Mouse (Mus musculus): ENCODE data around the gene Cnot6.
A peak's percentile ranks its signal among the peaks of the same experiment; 100 is the strongest.

Gene Cnot6

GRCm38 (mm10) chr11:49712555-49713335 is at the start of gene Cnot6:
Gene Cnot6, minus strand, starts transcription at chr11:49712723.
- DNase-seq (ENCODE audit: low spot score): peak; percentile 98

GRCm38 (mm10) chr11:49761130-49761529 is 48.6 kb upstream of the Cnot6 start:
- no peak for DNase-seq (ENCODE audit: low spot score)

GRCm38 (mm10) chr11:49758096-49758495 is 45.6 kb upstream of the Cnot6 start:
- no peak for DNase-seq (ENCODE audit: low spot score)

- peak; percentile 62 for DNase-seq (ENCODE audit: low spot score)
These were observed 42.6 kb upstream of the Cnot6 start for GRCm38 (mm10) chr11:49754958-49755665.

GRCm38 (mm10) chr11:49746756-49747155 is 34.2 kb upstream of the Cnot6 start:
- DNase-seq (ENCODE audit: low spot score): no peak

- no peak for DNase-seq (ENCODE audit: low spot score)
These were observed 33.3 kb upstream of the Cnot6 start for GRCm38 (mm10) chr11:49745839-49746238.

- no peak for DNase-seq (ENCODE audit: low spot score)
These were observed 32.5 kb upstream of the Cnot6 start for GRCm38 (mm10) chr11:49744981-49745380.

GRCm38 (mm10) chr11:49743634-49744033 is 31.1 kb upstream of the Cnot6 start:
- no peak for DNase-seq (ENCODE audit: low spot score)

GRCm38 (mm10) chr11:49742248-49742647 is 29.7 kb upstream of the Cnot6 start:
- DNase-seq (ENCODE audit: low spot score): no peak

GRCm38 (mm10) chr11:49739776-49740175 is 27.3 kb upstream of the Cnot6 start:
- DNase-seq (ENCODE audit: low spot score): no peak

- DNase-seq (ENCODE audit: low spot score): no peak
These were observed 26.3 kb upstream of the Cnot6 start for GRCm38 (mm10) chr11:49738659-49739406.

- no peak for DNase-seq (ENCODE audit: low spot score)
These were observed 25.1 kb upstream of the Cnot6 start for GRCm38 (mm10) chr11:49737625-49738024.

- DNase-seq (ENCODE audit: low spot score): peak; percentile 63
These were observed 22.2 kb upstream of the Cnot6 start for GRCm38 (mm10) chr11:49734771-49735170.

GRCm38 (mm10) chr11:49730275-49730948 is 17.9 kb upstream of the Cnot6 start:
- DNase-seq (ENCODE audit: low spot score): no peak

GRCm38 (mm10) chr11:49727877-49728276 is 15.4 kb upstream of the Cnot6 start:
- peak; percentile 57 for DNase-seq (ENCODE audit: low spot score)

GRCm38 (mm10) chr11:49726800-49727199 is 14.3 kb upstream of the Cnot6 start:
- DNase-seq (ENCODE audit: low spot score): no peak

GRCm38 (mm10) chr11:49724676-49725075 is 12.2 kb upstream of the Cnot6 start:
- no peak for DNase-seq (ENCODE audit: low spot score)

- DNase-seq (ENCODE audit: low spot score): no peak
These were observed 10.8 kb upstream of the Cnot6 start for GRCm38 (mm10) chr11:49723281-49723680.

GRCm38 (mm10) chr11:49722692-49723091 is 10.2 kb upstream of the Cnot6 start:
- no peak for DNase-seq (ENCODE audit: low spot score)

GRCm38 (mm10) chr11:49721358-49721757 is 8.8 kb upstream of the Cnot6 start:
- DNase-seq (ENCODE audit: low spot score): no peak

GRCm38 (mm10) chr11:49719466-49720151 is 7.1 kb upstream of the Cnot6 start:
- no peak for DNase-seq (ENCODE audit: low spot score)
